Mouse (Mus musculus) hindbrain, postnatal 0 days (tissue): ENCODE measurements around the gene Mcm3ap. TPM values are rescaled to one million over a fixed set of nuclear protein-coding genes. Genes with fewer than 3 reads are reported as not detected.

Source experiments
- ATAC-seq: fragments of 200-750 bp; cut with Nextera tagmentation; 2 replicates; pipeline ENCODE4 v1.8.0; 2017; ENCODE audit warnings: mild to moderate bottlenecking, moderate TSS enrichment, moderate library complexity
- DNase-seq: peaks from one replicate; pipeline ENCODE4 v3.0.0-alpha.2; 2015; ENCODE audit warnings: low spot score
- H3K27ac ChIP-seq: fragments of 300-500 bp; sonication (generic); 2 replicates; pipeline ENCODE4 v1.5.1; 2014; ENCODE audit warnings: mild to moderate bottlenecking
- H3K27me3 ChIP-seq: fragments of 300-500 bp; sonication (generic); 2 replicates; pipeline ENCODE4 v1.6.1; 2014; ENCODE audit warnings: low read length, mixed read lengths; ENCODE audit not compliant: insufficient read depth
- H3K36me3 ChIP-seq: fragments of 300-500 bp; sonication (generic); 2 replicates; pipeline ENCODE4 v1.6.1; 2014; ENCODE audit warnings: low read length, mixed read lengths; ENCODE audit not compliant: insufficient read depth
- H3K4me1 ChIP-seq: fragments of 300-500 bp; sonication (generic); 2 replicates; pipeline ENCODE4 v1.6.1; 2014; ENCODE audit warnings: antibody characterized with exemption, low read length, mixed read lengths; ENCODE audit not compliant: insufficient read depth
- H3K4me2 ChIP-seq: fragments of 300-500 bp; sonication (generic); 2 replicates; pipeline ENCODE4 v1.6.1; 2014; ENCODE audit warnings: low read depth, mild to moderate bottlenecking, low read length, moderate library complexity, mixed read lengths
- H3K4me3 ChIP-seq: fragments of 300-500 bp; sonication (generic); 2 replicates; pipeline ENCODE4 v1.5.1; 2014; ENCODE audit warnings: low read length
- H3K9ac ChIP-seq: fragments of 300-500 bp; sonication (generic); replicated peaks from 2 replicates; pipeline ENCODE4 v1.6.1; 2014; ENCODE audit warnings: mild to moderate bottlenecking, low read length, moderate library complexity, mixed read lengths
- H3K9me3 ChIP-seq: fragments of 300-500 bp; sonication (generic); 2 replicates; pipeline ENCODE4 v1.6.1; 2016; ENCODE audit warnings: low read length, mixed read lengths
- CTCF ChIP-seq: IDR thresholded peaks from 2 replicates; pipeline ENCODE4 v1.5.1; 2016; ENCODE audit warnings: antibody characterized with exemption, control low read depth, low read depth
- WGBS: fragments of 180-500 bp; shearing (Covaris S2); extraction: QIAGEN DNeasy Blood & Tissue Kit; methylation state at CpG from one replicate; pipeline ENCODE4 v1.1.7; 2014; 5-methylcytosine and 5-hydroxymethylcytosine counted together
- polyA plus RNA-seq: library from polyadenylated mRNA; unstranded; fragments of >200 nt; fragmentation: Nextera tagmentation; extraction: Ambion mirVana; gene quantifications from 2 replicates; pipeline ENCODE4 v1.2.1, GENCODE M21; 2015
- total RNA-seq: library from RNA; depleted of rRNA; stranded (reverse); fragments of >200 nt; gene quantifications from 2 replicates; pipeline ENCODE4 v1.2.3, GENCODE M21; 2014; rRNA removed

Gene Mcm3ap
- total RNA-seq (28.8 and 29.1 TPM in 2 replicates), polyA plus RNA-seq (49.0 and 55.7 TPM in 2 replicates)

GRCm38 (mm10) chr10:76468203-76469162, at the start of gene Mcm3ap, which contains the start of gene Ybey:
TSS of gene Mcm3ap (plus strand) at chr10:76468927.
TSS of gene Ybey (minus strand) at chr10:76469114.
- DNase-seq = peak; percentile 95
- peak; percentile 67 for TF ChIP-seq CTCF
- WGBS = 2% methylated on average over 55 of the region's 55 CpGs
- H3K27me3 ChIP-seq = no peaks in the 10 kb centered on the region
- no peaks in the 10 kb centered on the region for H3K9me3 ChIP-seq
- ATAC-seq = peak; percentile 99
- peak within 1 kb of the TSS; percentile 87 for H3K9ac ChIP-seq
- H3K4me2 ChIP-seq = peak within 1 kb of the TSS; percentile 70
- H3K27ac ChIP-seq = peak within 1 kb of the TSS; percentile 82
- peaks cover 16% of the 10 kb centered on the region for H3K36me3 ChIP-seq
- peak within 1 kb of the TSS; percentile 79 for H3K4me3 ChIP-seq
- H3K4me1 ChIP-seq = peaks cover 6% of the 10 kb centered on the region; the same call in 1 of the 2 replicates

DNA sequence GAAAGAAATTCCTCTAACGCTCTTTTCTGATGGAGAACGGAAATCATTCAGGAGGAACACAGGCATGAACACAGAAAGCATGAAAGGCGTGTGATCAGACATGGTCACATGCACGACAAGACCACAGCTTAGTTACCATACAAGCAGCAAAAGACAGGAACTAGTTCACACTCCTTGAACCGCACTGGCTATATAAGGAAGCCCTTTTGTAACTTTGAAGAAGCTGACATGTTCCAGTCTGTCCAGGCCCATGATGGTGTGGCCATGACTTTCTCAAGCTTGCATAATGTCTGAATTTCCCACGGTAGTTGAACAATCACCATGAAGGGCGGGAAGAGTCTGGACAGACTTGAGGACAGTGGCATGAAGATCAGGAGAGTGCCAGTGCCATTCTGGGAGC, 43.1 kb upstream of the Mcm3ap start:
- peaks cover 74% of the 10 kb centered on the region for H3K36me3 ChIP-seq
- no peak overlapping the region for H3K4me2 ChIP-seq
- no peaks in the 10 kb centered on the region for H3K9me3 ChIP-seq
- no peak overlapping the region for H3K27ac ChIP-seq
- no peaks in the 10 kb centered on the region for H3K4me1 ChIP-seq
- 90% methylated on average over 7 of the region's 7 CpGs for WGBS
- H3K4me3 ChIP-seq = no peak overlapping the region
- DNase-seq = no peak
- no peak overlapping the region for H3K9ac ChIP-seq
- no peaks in the 10 kb centered on the region for H3K27me3 ChIP-seq
- TF ChIP-seq CTCF = no peak
- no peak for ATAC-seq

GRCm38 (mm10) chr10:76433925-76434324, 34.8 kb upstream of the Mcm3ap start:
- H3K27me3 ChIP-seq = no peaks in the 10 kb centered on the region
- no peak overlapping the region for H3K4me3 ChIP-seq
- no peaks in the 10 kb centered on the region for H3K9me3 ChIP-seq
- H3K4me2 ChIP-seq = no peak overlapping the region
- ATAC-seq (no peak), DNase-seq (no peak)
- 95% methylated on average over 11 of the region's 11 CpGs for WGBS
- no peaks in the 10 kb centered on the region for H3K4me1 ChIP-seq
- H3K27ac ChIP-seq = no peak overlapping the region
- H3K36me3 ChIP-seq = peaks cover 59% of the 10 kb centered on the region
- no peak overlapping the region for H3K9ac ChIP-seq
- TF ChIP-seq CTCF = no peak

DNA sequence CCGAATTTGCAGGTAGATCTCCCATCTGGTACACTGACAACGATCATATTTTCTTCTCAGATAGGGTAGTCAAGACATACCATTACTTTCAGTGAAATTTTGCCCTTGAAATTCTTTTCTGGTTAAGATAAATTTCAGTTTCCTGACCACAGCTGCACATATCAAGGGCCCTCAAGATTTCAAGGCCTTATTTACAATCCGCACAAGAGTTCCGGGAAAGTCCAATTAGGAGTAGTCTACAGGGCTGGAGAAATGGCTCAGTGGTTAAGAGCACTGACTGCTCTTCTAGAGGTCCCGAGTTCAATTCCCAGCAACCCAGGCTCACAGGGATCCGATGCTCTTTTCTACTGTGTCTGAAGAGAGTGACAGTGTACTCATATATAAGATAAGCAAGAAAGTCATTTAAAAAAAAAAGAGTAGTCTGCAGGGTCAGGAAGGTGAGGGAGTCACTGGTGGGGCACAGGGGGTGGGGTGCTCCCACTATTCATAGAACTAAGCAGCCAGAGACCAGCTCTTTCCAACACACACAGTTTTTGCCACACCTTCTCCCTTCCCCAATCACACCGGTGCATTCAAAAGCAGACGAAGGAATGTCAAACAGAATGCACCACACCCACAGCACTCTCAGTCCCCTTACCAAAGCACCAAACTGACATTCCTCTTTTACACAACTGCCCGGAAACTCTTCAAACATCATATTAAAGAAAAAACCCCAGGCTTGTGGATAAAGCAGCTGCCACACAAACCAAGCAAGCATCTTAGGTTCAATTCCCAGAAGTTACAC, 29.4 kb upstream of the Mcm3ap start:
- no peak for TF ChIP-seq CTCF

DNA sequence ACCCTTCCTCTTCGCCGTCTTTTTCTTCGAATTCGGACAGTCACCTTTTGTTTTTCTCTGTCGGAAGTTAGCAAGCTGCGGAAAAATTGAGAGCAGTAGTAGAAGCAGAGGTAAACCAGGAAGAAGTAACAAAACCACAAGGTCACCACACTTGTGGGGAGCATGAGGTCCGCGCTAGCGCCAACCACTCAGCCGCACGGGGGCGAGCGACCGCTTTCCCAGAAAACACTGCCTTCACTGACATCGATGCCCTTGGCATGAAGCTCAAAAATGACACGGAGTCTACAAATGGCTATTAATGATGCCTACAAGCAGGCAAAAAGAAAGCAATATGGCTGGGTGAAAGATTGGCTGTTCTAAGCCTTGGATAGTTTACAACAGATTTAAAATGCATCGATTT, 28.4 kb upstream of the Mcm3ap start, which contains the start of gene AC141477.1:
Gene AC141477.1 (minus strand): TSS at position 164 of the 400 bp plus-strand sequence.
- 97% methylated on average over 17 of the region's 17 CpGs for WGBS
- no peak for ATAC-seq
- Histone ChIP-seq H3K4me1 (no peaks in the 10 kb centered on the region), H3K9me3 (no peaks in the 10 kb centered on the region), H3K4me2 (peak within 1 kb of the TSS; percentile 78; the same call in 1 of the 2 replicates), H3K27me3 (no peaks in the 10 kb centered on the region), H3K4me3 (no peak within 1 kb of the TSS), H3K9ac (no peak within 1 kb of the TSS), H3K27ac (no peak within 1 kb of the TSS), H3K36me3 (peaks cover 19% of the 10 kb centered on the region)
- TF ChIP-seq CTCF = no peak
- DNase-seq = no peak

More for the DNA sequence above, 29.4 kb upstream of the Mcm3ap start:
- Histone ChIP-seq H3K27ac (no peak overlapping the region), H3K9ac (no peak overlapping the region), H3K36me3 (peaks cover 25% of the 10 kb centered on the region), H3K4me1 (no peaks in the 10 kb centered on the region), H3K27me3 (no peaks in the 10 kb centered on the region), H3K4me3 (no peak overlapping the region), H3K4me2 (no peak overlapping the region), H3K9me3 (no peaks in the 10 kb centered on the region)
- ATAC-seq (no peak), DNase-seq (no peak)
- whole genome bisulfite sequencing = 92% methylated on average over 9 of the region's 9 CpGs
